Mouse (Mus musculus) embryo, embryonic 11.5 days (tissue): ENCODE measurements at regions not wholly inside any gene's neighbourhood (a gene's known extent, or its start where the extent isn't known, plus 50 kb on each side); places are given as distances from the start of the nearest gene placed in this dataset.
"Not testable (repeated sequence)": the region's sequence is repeated elsewhere in the genome, so short reads cannot be mapped to it uniquely, and the experiment has no call there.

Experiments
- DNase-seq: peaks from one replicate; pipeline ENCODE4 v3.0.0-alpha.2; 2012; ENCODE audit warnings: low read depth, low spot score

- DNase-seq, result peak; percentile 8
These were observed 71.0 kb upstream of the Prl4a1 start for GRCm38 (mm10) chr13:27945062-27945461.

- DNase-seq, result not testable (repeated sequence)
These were observed 55.6 kb upstream of the Prl4a1 start for GRCm38 (mm10) chr13:27960421-27960820.

- not testable (repeated sequence) for DNase-seq
These were observed 53.6 kb upstream of the Prl4a1 start for GRCm38 (mm10) chr13:27962381-27962780.

- not testable (repeated sequence) for DNase-seq
These were observed 50.0 kb upstream of the Prl4a1 start for GRCm38 (mm10) chr13:27966021-27966420.
